Mouse (Mus musculus) liver, adult 2 months (tissue): ENCODE data around the gene Ankrd35.

ENCODE experiments used
- CTCF ChIP-seq: fragments of 200-500 bp; IDR thresholded peaks from 2 replicates; pipeline ENCODE4 v1.5.1; 2011; ENCODE audit warnings: low read depth, low read length, control low read depth
- POLR2A ChIP-seq: fragments of 200-500 bp; IDR thresholded peaks from 2 replicates; pipeline ENCODE4 v1.6.1; 2011; ENCODE audit warnings: low read length, control low read depth; ENCODE audit not compliant: insufficient read depth; ENCODE audit errors: extremely low read depth

- no peak for TF ChIP-seq POLR2A
- no peak for TF ChIP-seq CTCF
Observed at GRCm38 (mm10) chr3:96673514-96673913, 3.6 kb downstream of the Ankrd35 start.
